8 mouse cellular contexts compared by ENCODE assay signal in genomic region chr19:7195900-7196728, GRCm38 (mm10). TPM values are rescaled to one million over a fixed set of nuclear protein-coding genes. Genes with fewer than 3 reads are reported as not detected.
DNase-seq lines count a peak whose midpoint lies in the region; ATAC-seq and TF ChIP-seq lines count a peak whose summit lies in the region.

No protein-coding gene starts in this region.

- WGBS in lung, adult 2 months, result 20% methylated on average over 33 of the region's 33 CpGs

- peak; percentile 53; the same call in 1 of the 2 replicates for ATAC-seq in common myeloid progenitor, adult 5-6 weeks (replicated peaks; ENCODE audit: low read depth, poor library complexity, severe bottlenecking)

- 0 out of 2 replicates have a peak, but pooled peaks cover 3% of the 10 kb centered on the region for H3K4me1 ChIP-seq in lung, adult 2 months (ENCODE audit: control insufficient read depth, insufficient read depth, low read length)

- no peak for TF ChIP-seq POLR2A in lung, adult 2 months (IDR thresholded peaks at IDR 0.05; ENCODE audit: borderline replicate concordance, extremely low read depth, low read depth, low read length)

- peak; percentile 50 for TF ChIP-seq CTCF in lung, adult 2 months (IDR thresholded peaks at IDR 0.05; ENCODE audit: insufficient read depth, low read length)

- H3K4me3 ChIP-seq in lung, adult 2 months (replicated peaks; ENCODE audit: extremely low read depth, low read depth, low read length), result no peak overlapping the region

- peak; percentile 67 to 69 for DNase-seq in B cell, adult 2 months
- peak; percentile 56 for DNase-seq in R1 (ENCODE audit: low read depth, low spot score)
- peak; percentile 67 to 72 for DNase-seq in gastrocnemius, postnatal 4 days (ENCODE audit: low spot score in 2 of 2)
- DNase-seq in kidney, adult 8-10 months, result peak; percentile 69 to 74
- DNase-seq in lung, adult 2 months, result peak; percentile 63
- peak; percentile 85 for DNase-seq in retina, embryonic 14.5 days (ENCODE audit: low spot score)
- DNase-seq in T-cell, adult 2 months (ENCODE audit: low spot score), result no peak

RNA-seq across cellular contexts. Expression of gene Otub1, which starts 10.0 kb away (rescaled TPM):
- 68.3 and 73.2 TPM in 2 replicates for total RNA-seq in common myeloid progenitor, adult 5-6 weeks (2017)
- total RNA-seq in gastrocnemius, postnatal 4 days (2021), result 10 to 100 TPM; 73.9 to 79.3 TPM
- polyA plus RNA-seq in lung, adult 2 months (2012; rRNA removed), result 74.5 and 82.0 TPM in 2 replicates

RNA-seq across cellular contexts. Expression of gene Cox8a, which starts 21.3 kb away (rescaled TPM):
- 385 and 388 TPM in 2 replicates for total RNA-seq in common myeloid progenitor, adult 5-6 weeks (2017)
- 100 to 1,000 TPM; 437 to 448 TPM for total RNA-seq in gastrocnemius, postnatal 4 days (2021)
- 984 and 1,290 TPM in 2 replicates for polyA plus RNA-seq in lung, adult 2 months (2012; rRNA removed)

RNA-seq across cellular contexts. Expression of gene Naa40, which starts 44.9 kb away (rescaled TPM):
- 31.5 and 39.4 TPM in 2 replicates for total RNA-seq in common myeloid progenitor, adult 5-6 weeks (2017)
- 10 to 100 TPM; 20.1 to 22.4 TPM for total RNA-seq in gastrocnemius, postnatal 4 days (2021)
- polyA plus RNA-seq in lung, adult 2 months (2012; rRNA removed), result 14.9 and 18.5 TPM in 2 replicates
